Mouse (Mus musculus) T-helper 17 cell (primary cell): ENCODE data around the gene Magea8.
"Not testable (repeated sequence)": the region's sequence is repeated elsewhere in the genome, so short reads cannot be mapped to it uniquely, and the experiment has no call there.

Source experiments
- in situ Hi-C, 2 experiments: fragments of 300-600 bp; cut with MboI, MseI; formaldehyde crosslinking; loops; 1 replicate in 1 of 2; 2 replicates in 1 of 2; pipeline ENCODE4 v1.15.1; 2025; ENCODE audit warnings: high pct_unique_total_duplicates in 2 of 2

Gene Magea8

GRCm38 (mm10) chrX:154995750-154996149 lies at the start of gene Magea8:
Magea8 (minus strand) TSS chrX:154995850.
- in situ Hi-C loops = loop anchor here in 1 of 2 experiments (5.0 kb wide), 1 partner anchor 67 kb away; the partner anchor contains the start of gene Magea5

- in situ Hi-C loops = loop anchor here in 1 of 2 experiments (5.0 kb wide), 1 partner anchor 78 kb away; no protein-coding TSS in a partner anchor
Measured at GRCm38 (mm10) chrX:154949405-154949804, 46.2 kb downstream of the Magea8 start, which contains the start of gene Magea3. Magea3 (minus strand) TSS chrX:154949505.

GRCm38 (mm10) chrX:154935887-154936286 lies 59.8 kb downstream of the Magea8 start, which contains the start of gene Magea6:
Magea6 (minus strand) TSS chrX:154935987.
- in situ Hi-C loops = not testable (repeated sequence)
